Mouse (Mus musculus): Measurements from ENCODE around the gene Lrrc4. TPM values are rescaled to one million over a fixed set of nuclear protein-coding genes. Genes with fewer than 3 reads are reported as not detected.
A peak's percentile ranks its signal among the peaks of the same experiment; 100 is the strongest.

Lrrc4 gene
- polyA plus RNA-seq, 1 experiment from 2014 or later, result 6.7 TPM

DNA sequence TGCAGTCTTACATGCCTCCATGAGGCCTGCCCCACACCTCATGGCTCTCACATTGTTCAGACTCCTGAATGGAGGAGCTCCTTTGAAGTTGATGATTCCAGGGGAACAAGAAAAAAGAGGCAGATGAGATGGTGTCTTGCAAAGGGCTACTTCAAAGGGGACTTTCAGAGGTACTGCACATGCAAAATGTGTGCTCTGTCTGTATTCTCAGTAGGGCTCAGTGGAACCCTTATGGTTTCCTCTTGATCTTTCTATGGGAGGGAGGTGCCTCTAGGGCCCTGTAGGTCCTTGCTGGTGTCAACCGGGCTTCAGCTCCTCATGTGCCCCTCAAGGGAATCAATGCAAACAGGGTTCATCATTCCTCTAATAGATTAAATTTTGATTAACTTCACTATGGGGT lies 159.2 kb downstream of the Lrrc4 start:
- H3K4me3 ChIP-seq (ENCODE audit: low read depth, low read length), result no peak overlapping the region
- ATAC-seq, result peak; percentile 62; the same call in 1 of the 2 replicates
- 0 out of 2 replicates have a peak, but pooled peaks cover 2% of the 10 kb centered on the region for H3K4me1 ChIP-seq (ENCODE audit: control insufficient read depth, insufficient read depth, low read length)
- H3K9me3 ChIP-seq (replicated peaks; ENCODE audit: control insufficient read depth, low read length, poor library complexity, severe bottlenecking), result no peaks in the 10 kb centered on the region
- no peak overlapping the region for H3K9ac ChIP-seq (ENCODE audit: low read depth, low read length)
- no peaks in the 10 kb centered on the region for H3K27me3 ChIP-seq (ENCODE audit: control insufficient read depth, insufficient read depth, low read depth, low read length)
- no peak overlapping the region for H3K4me2 ChIP-seq (ENCODE audit: low read length)
- H3K27ac ChIP-seq (ENCODE audit: low read length), result no peak overlapping the region
- 48% methylated on average over 1 of the region's 1 CpGs for WGBS
- H3K36me3 ChIP-seq (ENCODE audit: control insufficient read depth, insufficient read depth, low read length), result no peaks in the 10 kb centered on the region

DNA sequence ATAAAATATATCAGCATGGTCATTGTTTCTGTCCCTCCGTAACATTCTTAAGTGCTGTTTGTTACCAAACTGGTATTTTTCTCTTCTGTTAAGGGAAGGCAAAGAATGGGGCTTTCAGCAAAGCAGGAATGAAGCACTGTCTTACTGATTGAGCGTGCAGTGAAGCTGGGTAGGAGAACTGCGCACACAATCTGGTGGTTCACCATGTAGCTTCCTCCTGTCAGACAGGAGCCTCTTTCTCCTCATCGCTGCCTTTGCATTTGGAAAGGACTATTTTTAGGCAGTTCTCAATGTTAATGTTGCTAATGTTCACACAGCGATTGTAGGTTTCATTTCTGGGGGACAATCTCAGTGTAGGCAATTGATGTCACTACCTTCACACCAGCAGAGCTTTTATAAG lies 162.3 kb downstream of the Lrrc4 start:
- Histone ChIP-seq H3K4me1 (ENCODE audit: control insufficient read depth, insufficient read depth, low read length) (peaks cover 4% of the 10 kb centered on the region; the same call in 1 of the 2 replicates), H3K4me2 (ENCODE audit: low read length) (no peak overlapping the region), H3K9me3 (replicated peaks; ENCODE audit: control insufficient read depth, low read length, poor library complexity, severe bottlenecking) (no peaks in the 10 kb centered on the region), H3K4me3 (ENCODE audit: low read depth, low read length) (no peak overlapping the region), H3K27me3 (ENCODE audit: control insufficient read depth, insufficient read depth, low read depth, low read length) (no peaks in the 10 kb centered on the region), H3K9ac (ENCODE audit: low read depth, low read length) (no peak overlapping the region), H3K36me3 (ENCODE audit: control insufficient read depth, insufficient read depth, low read length) (no peaks in the 10 kb centered on the region), H3K27ac (ENCODE audit: low read length) (no peak overlapping the region)
- WGBS, result 86% methylated on average over 5 of the region's 5 CpGs
- ATAC-seq, result no peak

DNA sequence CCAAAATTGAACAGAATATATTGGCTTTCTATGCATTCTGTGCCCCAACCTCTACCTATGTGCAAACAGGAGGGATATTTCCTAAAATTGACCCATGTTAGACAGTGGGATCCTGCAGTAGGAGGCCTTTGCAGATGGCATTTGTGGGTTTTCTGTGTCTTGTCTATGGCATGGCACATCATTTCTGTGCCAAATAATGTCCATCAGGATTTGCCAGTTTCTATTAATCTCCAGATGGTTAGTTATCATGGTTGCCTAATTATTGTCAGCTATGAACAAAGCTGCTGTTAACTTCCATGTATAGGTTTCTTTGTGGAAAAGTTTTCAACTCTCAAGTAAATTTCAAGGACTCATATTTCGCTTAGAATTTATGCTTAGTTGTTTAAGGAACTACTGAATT lies 164.0 kb downstream of the Lrrc4 start:
- no peak overlapping the region for H3K9ac ChIP-seq (ENCODE audit: low read depth, low read length)
- H3K4me3 ChIP-seq (ENCODE audit: low read depth, low read length), result no peak overlapping the region
- peaks cover 4% of the 10 kb centered on the region; the same call in 1 of the 2 replicates for H3K4me1 ChIP-seq (ENCODE audit: control insufficient read depth, insufficient read depth, low read length)
- WGBS, result 100% methylated on average over 1 of the region's 1 CpGs
- H3K4me2 ChIP-seq (ENCODE audit: low read length), result no peak overlapping the region
- no peaks in the 10 kb centered on the region for H3K9me3 ChIP-seq (replicated peaks; ENCODE audit: control insufficient read depth, low read length, poor library complexity, severe bottlenecking)
- no peak for ATAC-seq
- H3K27ac ChIP-seq (ENCODE audit: low read length), result no peak overlapping the region
- no peaks in the 10 kb centered on the region for H3K27me3 ChIP-seq (ENCODE audit: control insufficient read depth, insufficient read depth, low read depth, low read length)
- no peaks in the 10 kb centered on the region for H3K36me3 ChIP-seq (ENCODE audit: control insufficient read depth, insufficient read depth, low read length)

DNA sequence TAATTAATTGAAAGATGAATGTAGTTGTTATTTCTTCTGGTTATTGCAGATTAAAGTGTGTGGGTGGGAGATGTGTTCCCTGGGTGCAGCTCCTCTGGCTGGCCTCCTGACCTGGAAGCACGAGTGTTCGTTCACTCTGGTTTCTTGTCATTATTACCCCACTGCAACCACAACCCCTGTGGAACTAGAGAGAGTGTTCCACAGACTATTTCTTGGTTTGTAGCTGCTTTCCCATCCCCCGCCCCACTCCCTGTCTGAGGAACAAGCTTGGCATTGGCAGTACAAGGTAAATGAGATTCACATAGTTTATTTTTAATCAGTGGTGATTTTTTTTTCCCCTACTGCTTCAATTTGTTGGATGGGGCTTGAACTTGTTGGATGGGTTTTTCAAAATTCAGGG lies 166.8 kb downstream of the Lrrc4 start:
- Histone ChIP-seq H3K9ac (ENCODE audit: low read depth, low read length) (no peak overlapping the region), H3K27me3 (ENCODE audit: control insufficient read depth, insufficient read depth, low read depth, low read length) (no peaks in the 10 kb centered on the region), H3K4me3 (ENCODE audit: low read depth, low read length) (no peak overlapping the region), H3K9me3 (replicated peaks; ENCODE audit: control insufficient read depth, low read length, poor library complexity, severe bottlenecking) (no peaks in the 10 kb centered on the region; the same call in 1 of the 2 replicates), H3K4me2 (ENCODE audit: low read length) (no peak overlapping the region), H3K4me1 (ENCODE audit: control insufficient read depth, insufficient read depth, low read length) (peaks cover 2% of the 10 kb centered on the region; the same call in 1 of the 2 replicates), H3K36me3 (ENCODE audit: control insufficient read depth, insufficient read depth, low read length) (no peaks in the 10 kb centered on the region), H3K27ac (ENCODE audit: low read length) (0 out of 2 replicates have a peak overlapping the region, but pooled peaks have one; percentile 26)
- WGBS, result 57% methylated on average over 3 of the region's 3 CpGs
- no peak for ATAC-seq

DNA sequence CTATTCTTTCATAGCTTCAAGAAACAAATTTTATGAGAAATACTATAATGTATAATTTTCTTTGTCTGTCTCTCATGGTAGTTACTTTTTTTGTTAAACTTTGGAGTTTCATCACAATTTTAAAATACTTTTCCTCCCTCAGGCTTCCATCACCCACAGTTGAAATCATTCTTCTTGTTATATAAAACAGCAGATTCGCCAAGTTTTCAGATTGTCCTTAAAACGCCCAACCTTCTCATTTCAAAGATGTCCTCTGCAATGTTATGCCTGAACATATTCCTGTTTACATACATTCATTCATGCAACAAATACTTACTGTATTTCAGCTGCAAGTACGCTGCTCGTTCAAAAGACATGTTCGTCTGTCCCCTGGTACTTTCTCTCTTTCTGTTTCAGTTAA lies 167.9 kb downstream of the Lrrc4 start:
- Histone ChIP-seq H3K36me3 (ENCODE audit: control insufficient read depth, insufficient read depth, low read length) (no peaks in the 10 kb centered on the region), H3K27me3 (ENCODE audit: control insufficient read depth, insufficient read depth, low read depth, low read length) (no peaks in the 10 kb centered on the region), H3K4me2 (ENCODE audit: low read length) (no peak overlapping the region), H3K9me3 (replicated peaks; ENCODE audit: control insufficient read depth, low read length, poor library complexity, severe bottlenecking) (no peaks in the 10 kb centered on the region; the same call in 1 of the 2 replicates), H3K4me3 (ENCODE audit: low read depth, low read length) (no peak overlapping the region), H3K27ac (ENCODE audit: low read length) (no peak overlapping the region), H3K4me1 (ENCODE audit: control insufficient read depth, insufficient read depth, low read length) (peaks cover 2% of the 10 kb centered on the region; the same call in 1 of the 2 replicates), H3K9ac (ENCODE audit: low read depth, low read length) (no peak overlapping the region)
- ATAC-seq, result no peak
- 84% methylated on average over 5 of the region's 5 CpGs for WGBS

DNA sequence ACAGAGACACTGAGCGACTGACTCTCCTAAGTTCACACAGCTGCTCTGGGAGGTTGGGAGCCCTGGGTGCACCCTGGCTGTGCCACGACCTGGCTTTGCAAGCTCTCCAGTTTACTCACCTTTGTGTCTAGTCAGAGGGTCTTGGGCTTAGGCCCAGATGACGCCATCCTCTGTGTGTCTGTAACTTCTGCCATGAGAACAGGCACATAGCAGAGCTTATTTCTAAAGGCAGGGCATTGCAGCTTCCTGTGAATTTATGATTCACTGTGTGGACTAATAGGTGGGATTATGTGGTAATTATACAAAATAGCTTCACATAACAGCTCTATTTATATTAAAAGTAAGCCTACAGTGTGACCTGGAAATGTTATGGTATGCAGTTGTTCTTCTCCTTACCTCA lies 168.5 kb downstream of the Lrrc4 start:
- H3K9ac ChIP-seq (ENCODE audit: low read depth, low read length), result no peak overlapping the region
- 88% methylated on average over 3 of the region's 3 CpGs for WGBS
- H3K27ac ChIP-seq (ENCODE audit: low read length), result no peak overlapping the region
- H3K9me3 ChIP-seq (replicated peaks; ENCODE audit: control insufficient read depth, low read length, poor library complexity, severe bottlenecking), result no peaks in the 10 kb centered on the region; the same call in 1 of the 2 replicates
- no peak overlapping the region for H3K4me3 ChIP-seq (ENCODE audit: low read depth, low read length)
- H3K36me3 ChIP-seq (ENCODE audit: control insufficient read depth, insufficient read depth, low read length), result no peaks in the 10 kb centered on the region
- no peaks in the 10 kb centered on the region for H3K27me3 ChIP-seq (ENCODE audit: control insufficient read depth, insufficient read depth, low read depth, low read length)
- no peak for ATAC-seq
- no peak overlapping the region for H3K4me2 ChIP-seq (ENCODE audit: low read length)
- peaks cover 2% of the 10 kb centered on the region; the same call in 1 of the 2 replicates for H3K4me1 ChIP-seq (ENCODE audit: control insufficient read depth, insufficient read depth, low read length)

DNA sequence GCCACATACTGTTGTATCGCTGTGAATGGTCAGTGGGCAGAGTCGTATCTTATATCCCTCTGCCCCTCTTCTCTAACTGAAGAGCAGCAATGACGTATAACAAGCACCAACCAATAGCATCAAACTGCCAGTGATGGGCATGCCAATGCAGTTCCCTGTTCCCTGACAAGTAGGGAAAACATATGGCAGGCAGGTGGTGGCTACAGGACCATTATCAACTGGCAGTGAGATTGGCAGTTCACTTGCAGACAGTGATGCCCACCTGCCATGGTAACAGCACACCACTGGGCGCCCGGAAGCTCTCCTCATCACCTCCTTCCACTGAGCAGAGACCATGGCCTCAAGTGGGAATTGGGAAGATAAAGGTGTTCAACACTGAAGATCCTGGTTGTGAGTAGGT lies 175.0 kb downstream of the Lrrc4 start:
- no peak for ATAC-seq
- Histone ChIP-seq H3K27me3 (ENCODE audit: control insufficient read depth, insufficient read depth, low read depth, low read length) (no peaks in the 10 kb centered on the region), H3K9ac (ENCODE audit: low read depth, low read length) (no peak overlapping the region), H3K9me3 (replicated peaks; ENCODE audit: control insufficient read depth, low read length, poor library complexity, severe bottlenecking) (no peaks in the 10 kb centered on the region; the same call in 1 of the 2 replicates), H3K27ac (ENCODE audit: low read length) (no peak overlapping the region), H3K36me3 (ENCODE audit: control insufficient read depth, insufficient read depth, low read length) (no peaks in the 10 kb centered on the region), H3K4me3 (ENCODE audit: low read depth, low read length) (no peak overlapping the region), H3K4me1 (ENCODE audit: control insufficient read depth, insufficient read depth, low read length) (no peaks in the 10 kb centered on the region), H3K4me2 (ENCODE audit: low read length) (no peak overlapping the region)
- WGBS, result 98% methylated on average over 5 of the region's 5 CpGs

DNA sequence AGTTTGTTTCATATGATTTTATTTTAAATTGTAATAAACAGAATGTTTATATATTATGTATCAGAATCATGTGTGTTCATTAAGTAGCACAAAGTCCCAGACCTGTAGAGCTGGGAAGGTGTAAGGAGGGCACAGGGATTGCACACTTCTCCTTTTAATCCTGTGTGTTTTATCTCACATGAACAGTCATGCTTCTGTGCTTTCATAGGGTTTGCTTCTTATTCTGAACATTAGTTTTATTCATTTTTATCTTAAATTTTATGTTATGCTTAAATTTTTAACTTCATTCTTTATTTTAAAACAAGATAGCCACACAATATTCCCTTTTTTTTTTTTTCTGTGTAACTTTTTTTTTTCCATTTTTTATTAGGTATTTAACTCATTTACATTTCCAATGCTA lies 186.3 kb downstream of the Lrrc4 start:
- Histone ChIP-seq H3K4me1 (ENCODE audit: control insufficient read depth, insufficient read depth, low read length) (0 out of 2 replicates have a peak, but pooled peaks cover 2% of the 10 kb centered on the region), H3K4me3 (ENCODE audit: low read depth, low read length) (no peak overlapping the region), H3K27ac (ENCODE audit: low read length) (no peak overlapping the region), H3K27me3 (ENCODE audit: control insufficient read depth, insufficient read depth, low read depth, low read length) (no peaks in the 10 kb centered on the region), H3K9ac (ENCODE audit: low read depth, low read length) (no peak overlapping the region), H3K36me3 (ENCODE audit: control insufficient read depth, insufficient read depth, low read length) (no peaks in the 10 kb centered on the region), H3K4me2 (ENCODE audit: low read length) (no peak overlapping the region), H3K9me3 (replicated peaks; ENCODE audit: control insufficient read depth, low read length, poor library complexity, severe bottlenecking) (no peaks in the 10 kb centered on the region)
- ATAC-seq, result no peak

DNA sequence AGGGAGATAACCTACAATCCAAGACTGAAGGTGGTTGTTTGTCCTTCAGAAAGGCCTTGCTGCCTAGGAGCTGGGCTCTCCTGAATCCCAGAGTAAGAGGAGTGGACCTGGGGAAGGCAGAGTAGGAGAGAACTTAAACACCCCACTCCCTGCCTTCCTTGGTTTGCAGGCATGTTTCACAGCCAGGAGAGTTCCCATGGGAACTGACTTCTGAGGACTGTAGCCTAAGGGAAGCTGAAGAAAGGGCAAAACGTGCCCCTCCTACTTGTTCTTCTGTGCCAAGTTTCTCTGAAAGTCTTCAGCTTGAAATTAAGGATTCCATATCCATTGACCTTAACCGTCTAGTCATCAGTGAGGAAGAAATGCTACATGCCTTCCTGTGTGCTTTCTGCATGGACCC lies 188.6 kb downstream of the Lrrc4 start:
- Histone ChIP-seq H3K9me3 (replicated peaks; ENCODE audit: control insufficient read depth, low read length, poor library complexity, severe bottlenecking) (no peaks in the 10 kb centered on the region), H3K27me3 (ENCODE audit: control insufficient read depth, insufficient read depth, low read depth, low read length) (no peaks in the 10 kb centered on the region), H3K9ac (ENCODE audit: low read depth, low read length) (no peak overlapping the region), H3K4me3 (ENCODE audit: low read depth, low read length) (no peak overlapping the region), H3K4me1 (ENCODE audit: control insufficient read depth, insufficient read depth, low read length) (0 out of 2 replicates have a peak, but pooled peaks cover 2% of the 10 kb centered on the region), H3K36me3 (ENCODE audit: control insufficient read depth, insufficient read depth, low read length) (no peaks in the 10 kb centered on the region), H3K27ac (ENCODE audit: low read length) (no peak overlapping the region), H3K4me2 (ENCODE audit: low read length) (no peak overlapping the region)
- WGBS, result 55% methylated on average over 2 of the region's 2 CpGs
- no peak for ATAC-seq

Data from midbrain, embryonic 16.5 days (tissue).